Mouse (Mus musculus): ENCODE data around the gene Mecom.

Mecom gene

DNA sequence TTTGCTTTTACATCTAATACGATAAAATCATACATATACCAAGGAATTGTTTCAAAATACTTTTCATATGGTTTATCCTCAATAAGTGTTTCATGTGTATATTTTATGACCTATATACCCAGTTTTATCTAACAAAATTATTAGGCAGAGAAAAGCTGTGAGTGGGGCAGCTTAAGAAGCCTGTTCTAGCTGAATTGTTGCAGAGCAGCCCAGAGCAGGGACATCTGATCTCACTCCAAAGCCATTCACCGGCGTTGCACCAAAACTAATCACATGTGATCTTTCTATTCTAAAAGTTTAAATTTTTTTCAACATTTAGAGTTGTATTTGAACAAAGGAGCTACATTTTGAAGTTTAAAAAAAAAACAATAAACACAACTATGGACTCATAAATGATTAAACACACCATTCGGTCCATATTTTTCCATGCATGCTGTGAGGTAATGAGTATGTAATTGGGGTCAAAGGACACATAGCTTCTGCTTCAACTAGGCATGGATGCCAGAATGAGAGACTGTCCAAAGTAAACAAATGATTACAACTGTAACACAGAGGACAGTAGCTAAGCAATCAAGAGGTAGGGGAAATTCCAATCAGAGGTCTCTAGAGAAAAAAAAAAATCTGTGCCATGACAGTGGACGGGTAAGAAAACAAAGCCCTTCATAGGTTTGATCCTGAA, 64.7 kb downstream of the Mecom start:
- DNase-seq (ENCODE audit: low read depth, low spot score) = no peak

DNA sequence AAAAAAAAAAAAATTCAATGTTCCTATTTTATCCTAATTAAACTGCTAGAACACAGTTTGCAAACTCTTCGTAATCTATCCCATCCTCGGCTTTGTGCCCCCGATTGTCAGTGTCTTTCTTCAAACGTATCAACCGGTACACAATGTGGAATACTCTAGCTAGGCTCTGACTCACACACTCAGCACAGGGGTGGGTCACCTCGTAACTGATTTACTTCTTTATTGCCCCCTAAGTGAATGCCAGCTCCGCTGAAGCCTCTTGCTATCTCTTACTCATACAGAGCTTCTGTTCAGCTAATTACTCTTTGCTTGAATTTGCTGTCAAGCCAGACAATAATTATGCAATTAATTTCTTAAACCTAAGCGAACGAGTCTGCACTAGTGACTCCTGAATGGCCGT, 66.1 kb downstream of the Mecom start:
- DNase-seq (ENCODE audit: low read depth, low spot score) = no peak

GRCm38 (mm10) chr3:30480551-30480950, 67.3 kb downstream of the Mecom start:
- no peak for DNase-seq (ENCODE audit: low read depth, low spot score)

DNA sequence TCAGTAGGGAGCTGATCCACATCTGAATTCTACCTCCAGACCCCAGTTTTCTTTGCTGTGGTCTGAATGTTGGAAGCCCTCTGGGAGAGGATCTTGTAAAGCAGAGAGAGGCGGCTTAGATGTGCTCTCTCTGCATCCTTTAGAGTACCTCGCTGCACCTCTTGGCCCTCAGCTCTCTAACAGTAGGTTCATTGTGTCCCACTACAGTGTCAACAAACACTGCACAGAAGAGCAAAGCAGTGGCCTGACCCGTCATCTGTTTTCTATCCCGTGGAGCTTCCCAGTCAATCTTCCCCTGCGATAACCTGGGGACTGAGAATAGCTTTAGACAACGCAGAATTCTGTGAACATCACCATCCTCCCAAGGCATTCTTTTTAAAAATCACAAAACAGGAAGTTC, 69.6 kb downstream of the Mecom start:
- no peak for DNase-seq (ENCODE audit: low read depth, low spot score)

DNA sequence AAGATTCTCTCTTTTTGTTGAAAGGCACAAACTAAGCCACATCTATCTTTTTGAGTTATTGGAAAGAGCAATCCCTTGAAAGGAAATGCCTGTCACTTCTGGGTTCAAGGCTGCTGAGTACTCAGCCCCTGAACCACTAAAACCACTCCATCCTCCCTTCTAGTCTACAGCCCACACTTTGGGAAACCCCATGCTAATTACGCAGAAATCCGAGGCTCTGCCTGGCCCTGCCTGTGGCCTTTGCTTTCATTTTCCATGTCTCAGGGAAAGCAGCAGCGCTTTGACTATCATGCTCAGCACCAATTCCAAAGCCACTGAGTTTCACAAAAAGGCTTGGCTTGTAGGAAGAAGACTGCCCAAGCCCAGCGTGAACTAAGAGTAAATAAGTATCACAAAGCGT, 70.8 kb downstream of the Mecom start:
- no peak for DNase-seq (ENCODE audit: low read depth, low spot score)

DNA sequence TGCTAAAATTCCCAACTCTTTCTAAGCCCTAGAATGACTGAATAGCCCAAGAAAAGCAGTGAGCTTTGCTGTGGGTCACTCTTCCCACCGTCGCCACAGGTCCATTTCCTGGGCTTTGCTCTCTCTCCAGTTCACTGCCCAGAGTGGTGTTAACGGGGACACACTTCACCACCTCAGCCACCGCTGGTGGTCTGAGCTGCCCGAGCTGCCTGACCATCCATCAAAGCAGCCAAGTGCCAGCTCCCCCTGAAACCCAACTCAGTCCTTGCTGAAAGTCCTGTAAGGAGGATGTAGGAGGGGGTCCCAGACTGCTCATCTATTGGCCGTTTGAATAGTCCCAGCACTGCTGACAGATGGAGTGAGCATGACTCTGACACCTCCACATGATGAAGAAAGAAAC, 72.2 kb downstream of the Mecom start:
- DNase-seq (ENCODE audit: low read depth, low spot score) = no peak

GRCm38 (mm10) chr3:30468068-30468835, 79.6 kb downstream of the Mecom start:
- DNase-seq (ENCODE audit: low read depth, low spot score) = no peak

GRCm38 (mm10) chr3:30466031-30466650, 81.7 kb downstream of the Mecom start:
- DNase-seq (ENCODE audit: low read depth, low spot score) = peak; percentile 89

DNA sequence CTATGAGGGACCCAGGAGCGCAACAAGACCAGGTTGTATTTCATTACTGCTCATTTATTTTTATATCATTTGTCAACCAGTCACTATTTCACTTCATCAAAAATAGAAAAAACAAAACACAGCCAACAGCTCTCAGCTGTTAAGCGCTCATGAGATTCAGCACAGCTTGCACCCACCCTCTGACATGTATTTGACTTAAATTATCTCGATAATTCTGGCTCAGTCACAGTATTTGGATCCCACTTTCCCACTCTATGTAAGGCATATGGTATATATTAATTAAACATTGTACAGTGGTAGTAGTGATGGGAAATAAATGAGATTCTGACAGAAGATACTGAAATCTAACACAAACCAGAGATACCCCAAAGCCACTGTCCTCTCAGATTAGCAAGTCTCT, 83.3 kb downstream of the Mecom start:
- DNase-seq (ENCODE audit: low read depth, low spot score) = no peak

DNA sequence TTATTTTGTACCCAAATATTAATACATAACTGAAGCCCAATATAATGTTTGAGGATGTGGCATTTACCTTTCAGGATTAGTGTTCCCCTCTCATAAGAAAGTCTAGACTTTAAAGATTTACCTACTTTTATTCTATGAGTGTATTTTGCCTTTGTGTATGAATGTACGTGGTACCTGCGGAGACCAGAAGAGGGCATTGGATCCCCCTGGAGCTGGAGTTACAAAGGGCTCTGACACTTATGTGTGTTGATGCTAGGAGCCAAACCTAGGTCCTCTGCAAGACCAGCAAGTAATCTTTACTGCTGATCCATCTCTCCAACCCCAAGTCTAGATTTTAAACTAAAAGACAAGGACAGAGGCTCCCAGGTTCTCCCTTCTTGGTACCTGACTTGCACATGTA, 86.0 kb downstream of the Mecom start:
- DNase-seq (ENCODE audit: low read depth, low spot score) = no peak

GRCm38 (mm10) chr3:30460890-30461578, 86.8 kb downstream of the Mecom start:
- DNase-seq (ENCODE audit: low read depth, low spot score) = no peak

DNA sequence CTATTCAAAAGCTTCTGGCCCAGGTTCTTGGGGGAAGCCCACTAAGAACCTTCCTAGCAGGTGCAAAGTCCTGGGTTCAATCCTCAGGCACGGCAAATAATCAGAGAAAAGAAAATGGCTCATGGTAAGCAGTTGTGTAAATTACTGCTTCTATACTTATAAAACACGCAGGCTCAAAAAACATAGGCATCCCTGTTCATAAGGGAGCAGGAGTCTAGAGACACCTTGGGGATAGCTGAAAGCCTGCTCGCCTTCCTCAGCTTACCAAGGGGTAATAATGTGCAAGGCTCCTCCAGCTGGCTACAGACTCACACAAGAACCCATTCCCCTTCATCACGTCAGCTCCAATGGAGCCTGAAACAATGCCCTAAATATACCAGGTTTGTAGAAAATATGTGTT, 88.2 kb downstream of the Mecom start:
- no peak for DNase-seq (ENCODE audit: low read depth, low spot score)

GRCm38 (mm10) chr3:30457975-30458678, 89.7 kb downstream of the Mecom start:
- DNase-seq (ENCODE audit: low read depth, low spot score) = peak; percentile 56

- DNase-seq (ENCODE audit: low read depth, low spot score) = no peak
Observed at GRCm38 (mm10) chr3:30455902-30456301, 91.9 kb downstream of the Mecom start.

DNA sequence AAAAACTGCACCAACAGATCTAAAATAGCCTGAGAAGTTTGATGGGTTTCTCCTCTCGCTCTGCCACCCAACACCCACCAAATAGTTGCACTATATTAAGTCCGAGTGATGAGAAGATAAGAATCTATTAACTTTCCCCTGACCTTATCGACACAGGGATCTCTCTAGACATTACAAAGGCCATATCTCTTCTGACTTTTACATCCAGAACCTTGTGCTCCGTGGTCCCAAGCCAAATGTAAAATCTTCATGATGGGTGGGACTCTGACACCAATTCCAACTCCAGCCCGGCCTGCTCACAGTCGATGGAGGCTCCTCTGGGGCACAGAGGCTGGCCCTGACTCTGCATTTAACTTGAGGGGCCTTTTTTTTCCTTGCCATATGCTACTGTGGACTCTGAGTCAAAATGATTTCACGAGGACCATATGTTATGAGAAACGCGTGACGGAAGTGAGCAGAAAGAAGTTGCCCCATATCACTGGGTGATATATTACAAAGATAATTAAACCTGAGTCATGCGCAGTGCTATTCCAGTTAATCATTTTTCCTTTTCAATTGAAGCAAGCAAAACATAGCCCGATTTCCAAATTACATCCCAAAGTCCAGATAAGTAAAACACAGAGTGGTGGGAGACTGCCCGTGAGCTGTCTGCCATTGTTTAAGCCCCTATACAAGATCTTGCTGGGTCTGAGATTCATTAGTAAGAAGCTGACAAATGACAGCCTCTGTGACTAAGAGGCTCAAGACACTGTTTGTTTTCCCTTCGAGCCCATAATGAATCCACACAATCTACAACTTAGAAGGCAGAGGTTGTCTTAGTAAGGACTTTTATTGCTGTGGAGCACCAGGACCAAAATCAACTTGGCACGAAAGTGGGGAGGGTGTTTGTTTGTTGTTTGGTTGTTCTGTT, 94.0 kb downstream of the Mecom start:
- no peak for DNase-seq (ENCODE audit: low read depth, low spot score)

DNA sequence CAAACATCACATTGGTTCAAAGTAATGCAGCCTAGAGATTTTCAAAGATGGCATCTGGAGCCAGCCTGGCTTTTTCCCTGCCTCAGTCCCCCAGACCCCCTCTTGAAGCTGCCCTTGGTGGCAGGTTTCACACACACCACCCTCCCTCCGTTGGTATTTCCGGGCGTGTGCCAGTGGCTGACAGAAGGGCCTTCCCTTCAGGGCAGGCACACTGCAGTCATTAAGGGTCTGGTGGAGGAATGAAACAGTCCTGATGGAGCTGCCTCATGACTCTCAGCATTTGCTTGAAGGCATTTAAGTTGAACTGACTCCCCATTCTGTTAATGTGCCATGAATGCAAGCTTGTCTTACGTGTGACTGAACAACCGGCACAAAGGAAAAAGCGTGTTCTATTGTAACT, 94.8 kb downstream of the Mecom start:
- DNase-seq (ENCODE audit: low read depth, low spot score) = no peak

GRCm38 (mm10) chr3:30452511-30452910, 95.3 kb downstream of the Mecom start:
- no peak for DNase-seq (ENCODE audit: low read depth, low spot score)

- no peak for DNase-seq (ENCODE audit: low read depth, low spot score)
Observed at GRCm38 (mm10) chr3:30450206-30450965, 97.4 kb downstream of the Mecom start.

DNA sequence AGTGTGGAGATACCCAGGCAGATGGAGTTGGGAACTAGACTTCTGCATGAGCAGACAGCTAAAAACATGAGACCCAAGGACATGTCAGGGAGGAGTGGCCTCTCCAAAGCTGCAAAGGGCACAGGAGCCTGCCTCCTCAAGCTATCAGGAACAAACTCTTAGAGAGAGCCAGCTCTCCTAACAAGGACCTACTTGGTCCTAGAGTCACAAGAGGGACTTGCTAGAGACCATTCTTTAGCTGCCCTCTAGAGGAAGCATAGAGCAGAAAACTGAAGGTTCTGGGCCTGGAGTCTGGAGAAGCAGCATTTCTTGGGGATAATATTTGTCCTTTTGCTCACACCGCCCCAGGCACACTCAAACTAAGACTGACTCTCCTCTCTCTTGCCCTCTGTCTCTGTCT, 99.2 kb downstream of the Mecom start:
- DNase-seq (ENCODE audit: low read depth, low spot score) = peak; percentile 12

GRCm38 (mm10) chr3:30445970-30446442, 101.8 kb downstream of the Mecom start:
- no peak for DNase-seq (ENCODE audit: low read depth, low spot score)
